Mouse (Mus musculus) intestine, embryonic 14.5 days (tissue): ENCODE data around the gene Agbl1. TPM values are rescaled to one million over a fixed set of nuclear protein-coding genes. Genes with fewer than 3 reads are reported as not detected.

Experiments
- ATAC-seq: fragments of 200-750 bp; cut with Nextera tagmentation; replicated peaks from 2 replicates; pipeline ENCODE4 v1.8.0; 2017; ENCODE audit warnings: low read depth, moderate number of reproducible peaks, moderate TSS enrichment, moderate library complexity; ENCODE audit not compliant: low FRiP score, low TSS enrichment
- DNase-seq: peaks from one replicate; pipeline ENCODE4 v3.0.0-alpha.2; 2018; ENCODE audit warnings: low spot score
- H3K27ac ChIP-seq: fragments of 300-500 bp; sonication (generic); 2 replicates; pipeline ENCODE4 v1.5.1; 2014; ENCODE audit warnings: low read depth, mild to moderate bottlenecking, control low read depth
- H3K27me3 ChIP-seq: fragments of 300-500 bp; sonication (generic); replicated peaks from 2 replicates; pipeline ENCODE4 v1.6.1; 2014; ENCODE audit warnings: low read length, control low read depth; ENCODE audit not compliant: control insufficient read depth, insufficient read depth
- H3K36me3 ChIP-seq: fragments of 300-500 bp; sonication (generic); 2 replicates; pipeline ENCODE4 v1.6.1; 2014; ENCODE audit warnings: low read length, control low read depth; ENCODE audit not compliant: control insufficient read depth, insufficient read depth
- H3K4me1 ChIP-seq: fragments of 300-500 bp; sonication (generic); replicated peaks from 2 replicates; pipeline ENCODE4 v1.6.1; 2014; ENCODE audit warnings: low read length, control low read depth, mixed read lengths; ENCODE audit not compliant: control insufficient read depth, insufficient read depth
- H3K4me2 ChIP-seq: fragments of 300-500 bp; sonication (generic); 2 replicates; pipeline ENCODE4 v1.6.1; 2014; ENCODE audit warnings: low read length
- H3K4me3 ChIP-seq: fragments of 300-500 bp; sonication (generic); 2 replicates; pipeline ENCODE4 v1.5.1; 2014; ENCODE audit warnings: low read depth, low read length, control low read depth, mixed read lengths
- H3K9ac ChIP-seq: fragments of 300-500 bp; sonication (generic); 2 replicates; pipeline ENCODE4 v1.6.1; 2014; ENCODE audit warnings: mild to moderate bottlenecking, low read length
- H3K9me3 ChIP-seq: fragments of 300-500 bp; sonication (generic); 2 replicates; pipeline ENCODE4 v1.6.1; 2016; ENCODE audit warnings: low read length, control low read depth; ENCODE audit not compliant: control insufficient read depth
- WGBS: fragments of 180-500 bp; shearing (Covaris S2); extraction: QIAGEN DNeasy Blood & Tissue Kit; methylation state at CpG from one replicate; pipeline ENCODE4 v1.1.7; 2014; 5-methylcytosine and 5-hydroxymethylcytosine counted together
- polyA plus RNA-seq: library from polyadenylated mRNA; unstranded; fragments of >200 nt; fragmentation: Nextera tagmentation; extraction: Ambion mirVana; gene quantifications from 2 replicates; pipeline ENCODE4 v1.2.1, GENCODE M21; 2014

The Agbl1 gene
- polyA plus RNA-seq, 1 experiment from 2014 or later, result not detected

DNA sequence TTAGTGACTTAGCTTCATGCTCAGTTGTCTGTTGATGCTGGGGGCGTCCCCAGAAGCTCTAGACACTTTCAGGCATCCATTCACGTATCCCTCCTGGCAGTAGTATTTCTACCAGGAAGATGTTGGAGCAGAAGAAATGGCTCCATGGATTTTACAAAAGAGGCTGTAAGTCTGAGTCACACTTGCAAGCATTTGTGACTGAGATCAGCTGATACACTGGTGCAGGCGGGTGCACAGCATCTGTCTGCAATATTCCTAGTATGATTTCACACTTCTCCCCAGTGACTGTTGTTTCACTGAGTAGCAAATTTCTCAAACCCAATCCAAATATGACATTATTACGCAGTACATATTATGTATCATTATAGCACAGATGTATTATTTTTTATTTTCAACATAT, 332.8 kb downstream of the Agbl1 start:
- no peak for DNase-seq
- no peaks in the 10 kb centered on the region for H3K27me3 ChIP-seq
- no peaks in the 10 kb centered on the region for H3K36me3 ChIP-seq
- H3K4me3 ChIP-seq, result no peak overlapping the region
- no peak for ATAC-seq
- no peak overlapping the region for H3K9ac ChIP-seq
- H3K27ac ChIP-seq, result no peak overlapping the region
- no peaks in the 10 kb centered on the region for H3K9me3 ChIP-seq
- H3K4me2 ChIP-seq, result no peak overlapping the region
- H3K4me1 ChIP-seq, result no peaks in the 10 kb centered on the region
- WGBS, result 81% methylated on average over 4 of the region's 4 CpGs

DNA sequence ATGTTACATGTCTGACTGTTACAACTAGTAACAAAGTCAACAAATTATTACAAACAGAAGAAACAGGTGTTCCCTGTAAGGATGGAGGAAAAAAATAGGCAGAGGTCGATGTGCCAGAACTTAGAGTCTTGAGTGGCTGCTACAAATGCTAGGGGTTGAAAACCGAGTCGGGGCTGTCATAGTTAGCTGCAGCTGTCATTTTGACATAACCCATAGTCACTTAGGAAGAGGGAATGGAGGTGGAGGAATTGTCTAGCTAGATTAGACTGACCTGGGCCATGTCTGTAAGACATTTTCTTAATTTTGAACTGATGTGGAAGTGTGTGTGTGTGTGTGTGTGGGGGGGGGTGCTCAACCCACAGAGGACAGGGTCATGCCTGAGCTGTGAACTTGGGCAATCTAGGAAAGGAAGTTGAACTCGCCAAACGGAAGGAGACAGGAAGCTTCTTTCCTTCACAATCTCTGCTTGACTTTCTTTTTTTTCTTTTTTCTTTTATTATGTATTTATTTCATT, 364.9 kb downstream of the Agbl1 start:
- WGBS, result 34% methylated on average over 5 of the region's 5 CpGs
- Histone ChIP-seq H3K4me2 (no peak overlapping the region), H3K9ac (no peak overlapping the region), H3K36me3 (no peaks in the 10 kb centered on the region), H3K27ac (no peak overlapping the region), H3K4me3 (no peak overlapping the region), H3K27me3 (no peaks in the 10 kb centered on the region), H3K9me3 (no peaks in the 10 kb centered on the region), H3K4me1 (no peaks in the 10 kb centered on the region)
- no peak for DNase-seq
- ATAC-seq, result no peak

DNA sequence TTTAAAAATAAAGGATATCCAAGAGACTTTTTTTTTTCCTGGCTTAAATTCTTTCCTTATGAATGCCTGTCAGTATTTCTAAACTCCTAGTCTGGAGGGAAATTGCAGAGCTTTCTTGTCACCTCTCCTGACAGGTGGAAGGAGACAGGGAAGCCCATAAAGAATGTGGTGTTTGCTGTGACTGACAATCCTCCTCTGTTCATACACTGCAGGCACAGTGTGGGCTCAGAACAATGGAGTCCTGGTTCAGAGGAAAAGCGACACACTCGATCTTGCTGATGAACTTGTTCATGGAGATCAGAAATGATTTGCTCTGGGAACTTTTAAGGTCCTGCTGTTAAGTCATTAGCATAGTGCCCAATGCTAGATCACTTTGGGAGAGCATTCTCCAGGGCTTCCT, 368.1 kb downstream of the Agbl1 start:
- ATAC-seq (no peak), DNase-seq (no peak)
- Histone ChIP-seq H3K4me3 (no peak overlapping the region), H3K27ac (no peak overlapping the region), H3K4me2 (no peak overlapping the region), H3K27me3 (no peaks in the 10 kb centered on the region), H3K36me3 (no peaks in the 10 kb centered on the region), H3K9me3 (no peaks in the 10 kb centered on the region), H3K9ac (no peak overlapping the region), H3K4me1 (no peaks in the 10 kb centered on the region)
- WGBS, result 60% methylated on average over 2 of the region's 2 CpGs

DNA sequence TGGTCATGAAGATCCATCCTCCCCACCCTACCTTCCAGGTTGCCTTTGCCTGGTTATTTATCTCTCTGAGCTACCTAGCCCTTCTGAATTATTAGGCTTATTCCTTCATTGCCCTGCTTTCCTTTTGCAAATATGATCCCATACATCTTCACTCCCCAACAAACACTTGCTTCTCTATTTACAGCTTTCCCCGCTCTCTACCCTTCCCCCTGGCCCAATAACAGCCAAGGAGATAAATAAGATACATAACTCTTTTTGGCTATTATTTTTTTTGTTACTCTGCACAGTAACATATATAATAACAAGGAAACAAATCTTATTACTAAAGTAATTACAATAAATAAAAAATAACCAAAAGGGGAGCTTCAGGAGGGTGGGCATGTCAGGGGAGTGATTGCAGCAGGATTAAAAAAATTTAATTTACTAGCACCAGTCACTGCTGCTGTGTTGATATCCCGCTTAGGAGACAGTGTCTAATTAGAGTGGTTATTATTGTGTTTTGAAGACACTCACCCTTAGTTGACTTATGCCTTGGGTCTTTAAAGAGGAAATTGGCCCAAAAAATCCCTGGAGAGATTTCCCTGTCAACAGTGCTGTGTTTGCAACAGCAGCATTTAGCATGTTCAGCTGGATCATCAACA, 370.5 kb downstream of the Agbl1 start:
- H3K36me3 ChIP-seq, result no peaks in the 10 kb centered on the region
- no peak overlapping the region for H3K4me3 ChIP-seq
- no peak for ATAC-seq
- no peak overlapping the region for H3K4me2 ChIP-seq
- 77% methylated on average over 2 of the region's 2 CpGs for WGBS
- no peaks in the 10 kb centered on the region for H3K9me3 ChIP-seq
- DNase-seq, result no peak
- H3K9ac ChIP-seq, result no peak overlapping the region
- no peak overlapping the region for H3K27ac ChIP-seq
- no peaks in the 10 kb centered on the region for H3K4me1 ChIP-seq
- no peaks in the 10 kb centered on the region for H3K27me3 ChIP-seq

DNA sequence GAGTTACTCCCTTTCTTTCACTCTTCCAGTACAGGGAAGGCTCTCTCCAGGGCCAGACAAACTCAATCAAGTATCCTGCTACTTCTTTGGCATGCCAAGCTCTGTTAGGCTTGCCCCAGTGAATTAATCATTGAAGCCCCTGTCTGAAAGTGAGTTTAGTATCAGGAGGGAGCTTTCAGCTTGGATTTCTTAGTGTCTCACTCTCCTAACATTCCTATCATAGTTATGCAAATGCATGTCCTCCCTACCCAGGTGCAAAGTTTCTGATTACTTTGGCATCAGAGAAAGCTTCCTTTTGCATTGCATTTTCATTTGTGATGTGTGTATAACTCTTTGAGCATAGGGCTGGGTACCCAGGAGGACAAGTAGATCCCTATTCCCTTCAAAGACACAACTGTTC, 399.8 kb downstream of the Agbl1 start:
- H3K27ac ChIP-seq, result no peak overlapping the region
- no peak overlapping the region for H3K9ac ChIP-seq
- no peaks in the 10 kb centered on the region for H3K27me3 ChIP-seq
- no peaks in the 10 kb centered on the region for H3K4me1 ChIP-seq
- no peaks in the 10 kb centered on the region for H3K36me3 ChIP-seq
- H3K4me3 ChIP-seq, result no peak overlapping the region
- ATAC-seq (no peak), DNase-seq (no peak)
- no peaks in the 10 kb centered on the region for H3K9me3 ChIP-seq
- no peak overlapping the region for H3K4me2 ChIP-seq

DNA sequence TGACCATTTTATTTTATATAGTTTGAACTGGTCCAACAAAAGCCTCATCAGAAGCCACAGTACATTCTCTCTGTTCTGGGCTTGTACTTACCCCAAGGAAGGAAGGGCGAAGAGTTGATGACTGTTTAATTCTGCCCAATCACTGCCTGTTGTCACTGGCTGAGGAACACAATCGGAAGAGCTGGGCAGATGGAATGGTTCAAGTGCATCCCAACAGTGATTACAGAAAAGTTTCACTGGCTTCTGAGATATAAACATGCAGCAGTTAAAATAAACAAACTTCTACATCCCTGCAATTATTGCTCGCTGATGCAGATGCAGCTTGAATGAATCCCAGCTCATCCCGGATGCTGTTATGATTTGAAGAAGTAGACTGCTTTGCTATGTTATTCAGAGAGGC, 421.3 kb downstream of the Agbl1 start:
- H3K4me1 ChIP-seq, result no peaks in the 10 kb centered on the region
- WGBS, result 38% methylated on average over 4 of the region's 4 CpGs
- no peaks in the 10 kb centered on the region for H3K9me3 ChIP-seq
- no peaks in the 10 kb centered on the region for H3K36me3 ChIP-seq
- no peak overlapping the region for H3K9ac ChIP-seq
- H3K27me3 ChIP-seq, result no peaks in the 10 kb centered on the region
- no peak overlapping the region for H3K4me3 ChIP-seq
- DNase-seq (no peak), ATAC-seq (no peak)
- no peak overlapping the region for H3K4me2 ChIP-seq
- no peak overlapping the region for H3K27ac ChIP-seq

DNA sequence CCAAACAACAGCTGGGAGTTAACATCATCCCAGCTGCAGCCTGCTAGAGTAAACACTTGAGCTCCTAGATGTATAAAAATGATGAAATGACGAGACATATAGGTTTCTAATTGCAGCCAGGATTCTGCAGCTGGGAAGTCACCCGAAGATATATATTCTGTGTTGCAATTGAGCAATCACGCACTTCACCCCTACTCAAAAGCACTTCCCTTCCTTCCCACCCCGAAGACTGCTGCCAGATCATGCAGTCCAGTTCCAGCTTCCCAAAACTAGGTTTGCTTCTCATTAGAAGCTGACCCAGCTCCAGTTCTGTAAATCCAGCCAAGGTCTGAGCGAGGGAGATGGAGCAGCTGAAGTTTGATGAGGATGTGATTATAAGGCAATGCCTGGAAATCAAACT, 431.4 kb downstream of the Agbl1 start:
- DNase-seq, result peak; percentile 57
- H3K4me1 ChIP-seq, result peaks cover 8% of the 10 kb centered on the region
- H3K27me3 ChIP-seq, result no peaks in the 10 kb centered on the region
- H3K9ac ChIP-seq, result no peak overlapping the region
- 32% methylated on average over 5 of the region's 5 CpGs for whole genome bisulfite sequencing
- peak; percentile 36; the same call in 1 of the 2 replicates for ATAC-seq
- no peak overlapping the region for H3K4me3 ChIP-seq
- H3K9me3 ChIP-seq, result no peaks in the 10 kb centered on the region
- H3K36me3 ChIP-seq, result no peaks in the 10 kb centered on the region
- H3K27ac ChIP-seq, result peak overlapping the region; percentile 34; the same call in 1 of the 2 replicates
- H3K4me2 ChIP-seq, result no peak overlapping the region

DNA sequence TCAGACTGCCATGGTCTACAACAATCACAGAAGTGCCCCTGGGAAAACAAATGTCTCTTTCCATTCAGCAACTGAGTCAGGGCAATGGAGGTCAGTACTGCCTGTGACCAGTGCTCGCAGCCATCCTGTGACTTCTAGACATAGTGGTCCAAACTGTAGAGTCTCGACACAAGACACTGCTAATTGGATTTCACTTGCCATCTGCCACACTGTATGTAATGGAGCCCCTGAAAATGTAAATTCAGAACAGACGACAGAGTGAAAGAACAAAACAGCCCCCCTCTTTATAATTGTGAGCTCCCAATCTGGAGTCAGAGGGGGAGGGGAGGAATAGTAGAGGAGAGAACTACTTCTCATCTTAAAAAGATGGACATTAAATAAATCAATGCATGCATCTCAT, 445.2 kb downstream of the Agbl1 start:
- H3K4me1 ChIP-seq, result no peaks in the 10 kb centered on the region

DNA sequence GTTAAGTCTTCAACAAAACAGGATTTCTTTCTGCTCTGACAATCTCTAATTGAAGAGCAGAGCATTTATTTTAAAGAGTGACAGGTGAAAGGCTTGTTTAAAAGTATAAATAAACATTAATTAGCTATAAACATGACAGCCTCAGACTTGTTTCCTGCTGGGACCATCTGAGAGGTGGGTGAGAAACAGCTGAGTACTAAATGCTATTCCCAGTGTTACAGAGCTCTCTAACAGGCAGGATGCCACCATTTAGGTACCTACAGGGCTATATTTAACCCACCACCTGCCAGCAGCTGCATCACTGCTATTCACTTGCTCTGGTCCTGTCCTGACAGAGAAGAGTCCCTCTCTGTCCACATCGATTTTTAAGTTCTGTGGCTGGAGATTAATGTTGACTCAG, 471.5 kb downstream of the Agbl1 start:
- no peak overlapping the region for H3K4me2 ChIP-seq
- 48% methylated on average over 1 of the region's 1 CpGs for WGBS
- H3K9me3 ChIP-seq, result no peaks in the 10 kb centered on the region
- ATAC-seq (no peak), DNase-seq (no peak)
- no peaks in the 10 kb centered on the region for H3K36me3 ChIP-seq
- no peak overlapping the region for H3K4me3 ChIP-seq
- no peaks in the 10 kb centered on the region for H3K4me1 ChIP-seq
- H3K9ac ChIP-seq, result no peak overlapping the region
- no peaks in the 10 kb centered on the region for H3K27me3 ChIP-seq
- H3K27ac ChIP-seq, result no peak overlapping the region

More for the DNA sequence above, 445.2 kb downstream of the Agbl1 start:
- no peak overlapping the region for H3K27ac ChIP-seq
- no peak for ATAC-seq
- no peaks in the 10 kb centered on the region for H3K9me3 ChIP-seq
- H3K4me2 ChIP-seq, result no peak overlapping the region
- H3K36me3 ChIP-seq, result no peaks in the 10 kb centered on the region
- H3K9ac ChIP-seq, result no peak overlapping the region
- H3K27me3 ChIP-seq, result no peaks in the 10 kb centered on the region
- 79% methylated on average over 3 of the region's 3 CpGs for WGBS
- H3K4me3 ChIP-seq, result no peak overlapping the region
- no peak for DNase-seq
